Mouse (Mus musculus) adrenal gland (tissue): Measurements from ENCODE around the gene Dram1.

Experiments used
- intact Hi-C: fragments of 180-260 bp; cut with DNase I; formaldehyde crosslinking; loops from one replicate; pipeline ENCODE4 v1.15.1; 2025

The Dram1 gene

GRCm38 (mm10) chr10:88301802-88302470 lies 76.9 kb downstream of the Dram1 start:
- intact Hi-C loops, result loop anchor here (10.0 kb wide), 2 partner anchors 657 to 707 kb away; no protein-coding TSS in a partner anchor

- intact Hi-C loops, result no loop called here
Measured at GRCm38 (mm10) chr10:88296991-88297390, 81.9 kb downstream of the Dram1 start.

GRCm38 (mm10) chr10:88295091-88295490 lies 83.8 kb downstream of the Dram1 start:
- intact Hi-C loops, result no loop called here

- intact Hi-C loops, result no loop called here
Measured at GRCm38 (mm10) chr10:88288061-88288460, 90.8 kb downstream of the Dram1 start.

GRCm38 (mm10) chr10:88287261-88287660 lies 91.6 kb downstream of the Dram1 start:
- intact Hi-C loops, result no loop called here

DNA sequence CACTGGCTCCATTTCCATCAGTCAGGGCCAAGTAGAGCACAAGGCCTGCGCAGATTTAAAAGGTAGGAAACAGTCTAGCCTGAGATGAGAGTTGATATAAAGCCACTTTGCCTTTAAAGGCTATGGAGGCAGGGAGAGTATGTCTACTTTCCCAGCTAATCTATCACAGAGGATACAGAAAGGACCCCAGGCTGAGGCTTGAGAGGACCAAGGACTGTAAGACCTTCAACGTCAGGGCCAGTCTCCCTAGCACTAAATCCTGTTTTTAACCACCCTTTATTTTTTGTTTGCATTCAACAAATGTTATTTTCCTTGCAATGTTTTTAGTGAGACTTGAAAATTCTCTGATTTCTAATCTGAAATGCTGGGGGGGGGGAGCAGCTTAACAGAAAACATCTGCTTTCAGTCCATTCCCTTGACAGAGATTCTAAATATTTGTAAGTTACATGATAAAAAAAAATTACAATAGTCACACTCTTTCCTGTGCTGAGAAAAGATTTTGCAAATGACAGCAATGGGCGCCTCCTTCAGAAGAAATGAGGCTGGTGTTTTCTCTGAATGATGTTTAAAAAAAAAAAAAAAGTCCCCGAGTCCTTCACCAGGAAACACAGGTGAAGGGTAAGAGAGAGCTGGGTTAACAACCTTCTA lies 94.4 kb downstream of the Dram1 start:
- intact Hi-C loops, result no loop called here

DNA sequence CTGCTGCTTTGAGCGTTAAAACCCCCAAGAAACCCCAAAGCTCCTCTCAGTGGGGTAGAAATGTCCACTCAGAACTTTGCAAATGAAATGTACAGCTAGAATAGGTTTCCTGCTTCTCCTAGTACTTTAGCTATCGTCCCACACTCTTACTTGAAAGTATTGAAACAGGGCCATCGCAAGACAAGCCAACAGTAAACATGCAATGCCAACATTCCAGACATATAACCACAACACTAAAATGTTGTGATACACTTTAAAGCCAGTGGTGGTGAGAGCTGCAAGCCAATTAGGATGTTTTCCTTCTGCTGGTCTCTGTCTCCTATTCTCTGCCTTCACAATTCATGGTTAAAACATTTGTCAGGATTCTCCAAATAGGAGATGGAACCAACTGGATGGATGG lies 97.2 kb downstream of the Dram1 start:
- intact Hi-C loops, result no loop called here

DNA sequence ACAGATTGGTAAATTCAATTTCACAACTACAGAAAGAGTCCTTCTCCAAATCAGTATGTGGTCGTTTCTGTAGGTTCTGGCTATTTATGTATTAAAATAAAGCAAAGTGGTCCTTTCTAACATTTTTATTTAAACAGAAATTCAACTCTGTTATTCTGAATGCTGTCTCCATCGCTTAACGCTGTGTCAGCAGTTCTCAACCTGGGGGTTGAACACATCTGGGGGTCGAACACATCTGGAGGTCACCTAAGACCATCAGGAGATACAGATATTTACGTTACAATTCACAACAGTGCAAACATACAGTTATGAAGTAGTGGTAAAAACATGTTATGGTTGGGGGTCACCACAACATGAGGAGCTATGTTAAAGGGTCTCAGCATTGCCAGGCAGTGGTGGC lies 104.8 kb downstream of the Dram1 start:
- intact Hi-C loops, result no loop called here
